Mouse (Mus musculus) CD4-positive naive resting alpha-beta T cell, adult 57 days (primary cell): ENCODE data around the gene Frat1. TPM values are rescaled to one million over a fixed set of nuclear protein-coding genes. Genes with fewer than 3 reads are reported as not detected.

Experiments used
- total RNA-seq: library from RNA; stranded (reverse); gene quantifications from one replicate; pipeline ENCODE4 v1.2.4, GENCODE M21; 2023

The Frat1 gene
- 72.4 TPM for total RNA-seq

GRCm38 (mm10) chr19:41829381-41830105, at the start of gene Frat1:
Gene Frat1 (plus strand): TSS chr19:41829970.

GRCm38 (mm10) chr19:41801742-41802369, 27.9 kb upstream of the Frat1 start, which contains the start of gene Arhgap19:
Gene Arhgap19 (minus strand): TSS chr19:41802047.

GRCm38 (mm10) chr19:41847992-41848851, 18.5 kb downstream of the Frat1 start, which contains the start of gene Frat2:
Gene Frat2 (minus strand): TSS chr19:41848132.

Other genes with a start within 250 kb of the Frat1 start
- gene Gm340, start 247.6 kb upstream of the Frat1 start, total RNA-seq: 33.1 TPM
- gene Slit1, start 86.3 kb upstream of the Frat1 start, total RNA-seq: 0.21 TPM
- 2.7 TPM for gene Arhgap19, start 27.9 kb upstream of the Frat1 start, total RNA-seq
- gene Frat2, start 18.2 kb downstream of the Frat1 start, total RNA-seq: 138 TPM
- 29.6 TPM for gene Rrp12, start 66.2 kb downstream of the Frat1 start, total RNA-seq
- gene Pgam1, start 82.0 kb downstream of the Frat1 start, total RNA-seq: 50.5 TPM
- 46.8 TPM for gene Exosc1, start 103.5 kb downstream of the Frat1 start, total RNA-seq
- gene Zdhhc16, start 103.5 kb downstream of the Frat1 start, total RNA-seq: 37.5 TPM
- gene Mms19, start 151.2 kb downstream of the Frat1 start, total RNA-seq: 135 TPM
- 7.4 TPM for gene Ubtd1, start 151.8 kb downstream of the Frat1 start, total RNA-seq
- not detected for gene Ankrd2, start 206.0 kb downstream of the Frat1 start, total RNA-seq
- not detected for gene Hoga1, start 215.6 kb downstream of the Frat1 start, total RNA-seq
- not detected for gene 4933411K16Rik, start 222.3 kb downstream of the Frat1 start, total RNA-seq